Mouse (Mus musculus): ENCODE results near the gene Mt3. TPM values are rescaled to one million over a fixed set of nuclear protein-coding genes. Genes with fewer than 3 reads are reported as not detected.
A peak's percentile ranks its signal among the peaks of the same experiment; 100 is the strongest.

Mt3 gene
- polyA plus RNA-seq (2012; rRNA removed) = 0.96 and 1.9 TPM in 2 replicates

DNA sequence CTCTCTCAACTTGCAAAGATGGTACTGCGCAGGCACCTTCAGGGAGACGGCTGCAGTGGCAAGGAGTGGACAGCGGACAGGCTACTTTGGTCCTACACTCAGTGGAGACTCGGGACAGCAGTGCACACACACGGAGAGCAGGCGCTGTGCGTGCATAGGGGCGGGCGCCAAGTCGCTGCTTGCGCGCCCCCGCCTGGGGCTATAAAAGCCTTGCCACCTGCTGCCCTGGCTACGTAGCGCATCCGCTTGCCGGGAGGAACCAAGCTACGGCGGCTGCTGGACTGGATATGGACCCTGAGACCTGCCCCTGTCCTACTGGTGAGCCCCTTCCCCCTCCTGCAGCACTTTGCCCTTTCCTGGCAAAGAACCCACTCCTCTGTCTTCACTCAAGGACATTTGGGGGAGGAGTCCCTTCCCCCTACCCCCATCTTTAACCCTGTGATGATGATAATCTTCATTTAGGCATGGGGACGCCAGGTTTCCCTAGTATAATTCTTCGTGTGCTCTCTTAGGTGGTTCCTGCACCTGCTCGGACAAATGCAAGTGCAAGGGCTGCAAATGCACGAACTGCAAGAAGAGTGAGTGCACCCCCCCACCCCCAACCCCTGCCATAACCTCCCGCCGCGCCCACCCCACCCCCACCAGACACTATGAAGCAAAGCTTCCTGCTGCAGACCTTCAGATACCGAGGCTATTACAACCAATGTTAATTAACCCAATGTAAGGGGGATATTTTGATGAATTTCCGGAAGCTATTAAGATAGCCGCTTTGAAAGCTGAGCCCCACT is at the start of gene Mt3:
Gene Mt3 (plus strand): TSS at position 95 of the 788 bp plus-strand sequence.
- DNase-seq = peak; percentile 12
- Histone ChIP-seq H3K36me3 (ENCODE audit: control insufficient read depth, insufficient read depth, low read length) (no peaks in the 10 kb centered on the region), H3K4me1 (replicated peaks; ENCODE audit: control insufficient read depth, insufficient read depth, low read length) (peaks cover 3% of the 10 kb centered on the region; the same call in 1 of the 2 replicates), H3K27me3 (ENCODE audit: control insufficient read depth, insufficient read depth, low read length) (peaks cover 3% of the 10 kb centered on the region; the same call in 1 of the 2 replicates), H3K4me3 (ENCODE audit: control insufficient read depth, insufficient read depth, low read length) (no peak within 1 kb of the TSS), H3K27ac (ENCODE audit: control insufficient read depth, insufficient read depth, low read length) (no peak within 1 kb of the TSS)
- TF ChIP-seq POLR2A (IDR thresholded peaks at IDR 0.05; ENCODE audit: control insufficient read depth, extremely low read depth, insufficient read depth, low read length, poor library complexity) = no peak
- no peak for TF ChIP-seq CTCF (IDR thresholded peaks at IDR 0.05; ENCODE audit: borderline replicate concordance, control insufficient read depth, extremely low read depth, insufficient read depth, low read length, poor library complexity)
- WGBS = 5% methylated on average over 29 of the region's 29 CpGs

DNA sequence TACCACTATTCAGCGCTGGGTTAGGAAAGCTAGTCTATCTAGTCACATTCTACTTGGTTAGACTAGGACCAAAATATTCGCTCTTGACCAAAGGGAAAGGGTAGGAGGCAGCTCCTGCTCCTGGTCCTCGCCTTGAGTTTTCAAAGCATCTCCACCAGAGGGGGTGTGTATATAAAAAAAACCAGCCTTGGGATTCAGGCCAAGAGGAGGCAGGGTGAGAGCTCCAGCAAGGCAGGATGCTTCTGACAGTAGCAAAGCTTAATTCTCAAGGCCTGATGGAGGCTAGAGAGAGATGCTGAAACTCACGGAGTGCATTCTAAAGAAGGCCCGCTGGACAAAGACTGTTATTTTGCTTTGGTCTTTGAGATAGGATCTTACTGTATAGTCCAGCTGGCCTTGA is 48.3 kb upstream of the Mt3 start:
- H3K27ac ChIP-seq (ENCODE audit: control insufficient read depth, insufficient read depth, low read length) = no peak overlapping the region
- no peak for DNase-seq
- WGBS = 66% methylated on average over 5 of the region's 5 CpGs
- TF ChIP-seq CTCF (IDR thresholded peaks at IDR 0.05; ENCODE audit: borderline replicate concordance, control insufficient read depth, extremely low read depth, insufficient read depth, low read length, poor library complexity) (no peak), POLR2A (IDR thresholded peaks at IDR 0.05; ENCODE audit: control insufficient read depth, extremely low read depth, insufficient read depth, low read length, poor library complexity) (no peak)
- no peaks in the 10 kb centered on the region for H3K36me3 ChIP-seq (ENCODE audit: control insufficient read depth, insufficient read depth, low read length)
- no peak overlapping the region for H3K4me3 ChIP-seq (ENCODE audit: control insufficient read depth, insufficient read depth, low read length)
- no peaks in the 10 kb centered on the region for H3K4me1 ChIP-seq (replicated peaks; ENCODE audit: control insufficient read depth, insufficient read depth, low read length)
- H3K27me3 ChIP-seq (ENCODE audit: control insufficient read depth, insufficient read depth, low read length) = no peaks in the 10 kb centered on the region

DNA sequence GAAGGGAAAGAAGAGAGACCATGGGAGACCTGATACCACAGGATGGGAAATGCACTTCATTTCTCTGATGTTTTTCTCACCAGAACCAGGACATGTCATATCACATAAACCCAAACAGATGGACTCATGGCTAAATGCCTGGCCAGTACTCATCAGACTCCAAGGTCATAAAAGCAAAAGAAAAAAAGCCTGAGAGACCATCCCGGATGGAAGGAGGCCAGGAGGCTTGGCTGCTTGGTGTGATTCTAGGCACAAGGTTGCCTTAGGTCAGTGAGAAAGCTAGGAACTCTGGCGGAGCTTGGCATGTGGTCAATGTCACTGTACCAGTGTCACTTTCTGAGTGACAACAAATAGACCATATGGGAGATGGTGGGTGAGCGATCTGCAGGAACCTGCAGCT is 44.5 kb upstream of the Mt3 start:
- Histone ChIP-seq H3K4me1 (replicated peaks; ENCODE audit: control insufficient read depth, insufficient read depth, low read length) (no peaks in the 10 kb centered on the region), H3K27me3 (ENCODE audit: control insufficient read depth, insufficient read depth, low read length) (no peaks in the 10 kb centered on the region), H3K4me3 (ENCODE audit: control insufficient read depth, insufficient read depth, low read length) (no peak overlapping the region), H3K36me3 (ENCODE audit: control insufficient read depth, insufficient read depth, low read length) (no peaks in the 10 kb centered on the region), H3K27ac (ENCODE audit: control insufficient read depth, insufficient read depth, low read length) (no peak overlapping the region)
- WGBS = 81% methylated on average over 3 of the region's 3 CpGs
- TF ChIP-seq POLR2A (IDR thresholded peaks at IDR 0.05; ENCODE audit: control insufficient read depth, extremely low read depth, insufficient read depth, low read length, poor library complexity) = no peak
- no peak for TF ChIP-seq CTCF (IDR thresholded peaks at IDR 0.05; ENCODE audit: borderline replicate concordance, control insufficient read depth, extremely low read depth, insufficient read depth, low read length, poor library complexity)
- no peak for DNase-seq

DNA sequence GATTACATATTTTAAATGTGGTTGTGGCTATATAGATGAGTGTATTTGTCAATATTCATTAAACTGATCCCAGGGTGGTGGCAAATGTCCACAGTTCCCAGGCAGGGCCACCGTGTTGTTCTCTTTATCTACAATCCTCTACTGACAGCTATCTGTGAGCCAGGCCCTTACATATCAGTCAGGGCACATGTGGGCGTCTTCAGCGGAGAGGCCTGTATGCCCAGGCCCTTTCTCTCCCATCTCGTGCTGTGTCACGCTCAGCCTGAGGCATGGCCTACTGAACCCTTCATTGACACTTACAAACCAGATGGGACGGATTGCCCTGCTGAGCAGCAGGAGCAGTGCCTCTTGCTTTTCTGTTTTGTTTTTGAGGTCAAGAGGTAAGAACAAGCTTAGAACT is 43.0 kb upstream of the Mt3 start:
- TF ChIP-seq POLR2A (IDR thresholded peaks at IDR 0.05; ENCODE audit: control insufficient read depth, extremely low read depth, insufficient read depth, low read length, poor library complexity) (no peak), CTCF (IDR thresholded peaks at IDR 0.05; ENCODE audit: borderline replicate concordance, control insufficient read depth, extremely low read depth, insufficient read depth, low read length, poor library complexity) (no peak)
- H3K27ac ChIP-seq (ENCODE audit: control insufficient read depth, insufficient read depth, low read length) = no peak overlapping the region
- no peak for DNase-seq
- H3K36me3 ChIP-seq (ENCODE audit: control insufficient read depth, insufficient read depth, low read length) = no peaks in the 10 kb centered on the region
- 99% methylated on average over 6 of the region's 6 CpGs for WGBS
- no peaks in the 10 kb centered on the region for H3K4me1 ChIP-seq (replicated peaks; ENCODE audit: control insufficient read depth, insufficient read depth, low read length)
- H3K27me3 ChIP-seq (ENCODE audit: control insufficient read depth, insufficient read depth, low read length) = no peaks in the 10 kb centered on the region
- no peak overlapping the region for H3K4me3 ChIP-seq (ENCODE audit: control insufficient read depth, insufficient read depth, low read length)

DNA sequence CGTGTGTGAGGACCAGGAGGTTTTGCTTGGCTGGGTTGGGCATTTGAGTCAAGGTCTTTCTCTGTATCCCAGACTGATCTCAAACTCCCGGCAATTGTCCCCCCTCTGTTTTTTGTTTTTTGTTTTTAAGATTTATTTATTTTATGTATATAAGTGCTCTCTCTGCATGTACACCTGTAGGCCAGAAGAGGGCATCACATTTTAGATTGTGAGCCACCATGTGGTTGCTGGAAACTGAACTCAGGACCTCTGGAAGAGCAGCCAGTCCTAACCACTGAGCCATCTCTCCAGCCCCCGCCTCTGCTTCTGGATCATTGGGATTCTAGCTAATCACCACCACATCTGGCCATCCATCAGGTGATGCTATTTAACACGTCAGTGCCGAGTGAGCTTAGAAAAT is 42.6 kb upstream of the Mt3 start:
- H3K4me3 ChIP-seq (ENCODE audit: control insufficient read depth, insufficient read depth, low read length) = no peak overlapping the region
- DNase-seq = no peak
- H3K27ac ChIP-seq (ENCODE audit: control insufficient read depth, insufficient read depth, low read length) = no peak overlapping the region
- H3K27me3 ChIP-seq (ENCODE audit: control insufficient read depth, insufficient read depth, low read length) = no peaks in the 10 kb centered on the region
- TF ChIP-seq CTCF (IDR thresholded peaks at IDR 0.05; ENCODE audit: borderline replicate concordance, control insufficient read depth, extremely low read depth, insufficient read depth, low read length, poor library complexity) (no peak), POLR2A (IDR thresholded peaks at IDR 0.05; ENCODE audit: control insufficient read depth, extremely low read depth, insufficient read depth, low read length, poor library complexity) (no peak)
- H3K4me1 ChIP-seq (replicated peaks; ENCODE audit: control insufficient read depth, insufficient read depth, low read length) = no peaks in the 10 kb centered on the region
- WGBS = 95% methylated on average over 5 of the region's 5 CpGs
- H3K36me3 ChIP-seq (ENCODE audit: control insufficient read depth, insufficient read depth, low read length) = no peaks in the 10 kb centered on the region

DNA sequence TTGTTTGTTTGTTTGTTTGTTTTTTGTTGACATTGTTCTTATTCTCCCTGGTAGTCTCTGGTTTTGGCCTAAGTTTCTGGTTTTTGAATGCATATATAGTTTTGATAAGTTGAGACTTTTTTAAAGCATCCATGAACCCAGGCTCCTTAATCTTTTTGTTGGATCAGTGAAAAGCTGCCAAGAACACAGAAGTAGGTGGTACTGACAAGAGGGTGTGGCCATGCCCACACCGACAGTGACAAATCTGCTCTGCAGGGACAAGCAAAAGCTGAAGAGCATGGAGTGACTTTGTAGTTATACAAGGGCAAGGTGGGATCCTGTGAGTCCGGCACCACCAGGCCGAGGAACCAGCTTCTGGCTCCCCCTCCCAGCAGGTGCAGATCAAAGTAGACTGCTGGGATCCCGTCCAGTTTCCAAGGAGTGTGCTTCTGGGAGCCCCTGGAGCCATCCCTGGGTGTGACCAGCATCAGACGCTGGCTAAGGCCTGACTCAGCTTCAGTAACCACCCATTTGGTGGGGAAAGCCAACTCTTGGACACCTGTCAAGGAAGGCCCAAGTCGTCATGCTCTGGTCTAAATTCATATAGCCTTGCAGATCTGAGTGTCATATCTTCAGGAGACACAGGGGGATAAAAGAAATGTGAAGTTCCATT is 41.8 kb upstream of the Mt3 start:
- TF ChIP-seq POLR2A (IDR thresholded peaks at IDR 0.05; ENCODE audit: control insufficient read depth, extremely low read depth, insufficient read depth, low read length, poor library complexity) = no peak
- no peak for TF ChIP-seq CTCF (IDR thresholded peaks at IDR 0.05; ENCODE audit: borderline replicate concordance, control insufficient read depth, extremely low read depth, insufficient read depth, low read length, poor library complexity)
- Histone ChIP-seq H3K4me3 (ENCODE audit: control insufficient read depth, insufficient read depth, low read length) (no peak overlapping the region), H3K4me1 (replicated peaks; ENCODE audit: control insufficient read depth, insufficient read depth, low read length) (no peaks in the 10 kb centered on the region), H3K36me3 (ENCODE audit: control insufficient read depth, insufficient read depth, low read length) (no peaks in the 10 kb centered on the region), H3K27me3 (ENCODE audit: control insufficient read depth, insufficient read depth, low read length) (no peaks in the 10 kb centered on the region), H3K27ac (ENCODE audit: control insufficient read depth, insufficient read depth, low read length) (no peak overlapping the region)
- 91% methylated on average over 6 of the region's 6 CpGs for WGBS
- DNase-seq = no peak

All from thymus, adult 2 months (tissue).